Mouse (Mus musculus): ENCODE results near the gene Tmtc2.

GRCm38 (mm10) chr10:105297560-105297959, 276.7 kb downstream of the Tmtc2 start:
- TF ChIP-seq CTCF (conservative IDR thresholded peaks at IDR 0.05; ENCODE audit: low read length) (no peak), NANOG (IDR thresholded peaks at IDR 0.05; ENCODE audit: borderline replicate concordance, low read length) (no peak)
